Mouse (Mus musculus) activated CD4-positive, CD25-positive, alpha-beta regulatory T cell, adult 9 weeks (primary cell): Measurements from ENCODE around the gene Itgad. TPM values are rescaled to one million over a fixed set of nuclear protein-coding genes. Genes with fewer than 3 reads are reported as not detected.

Experiments
- polyA plus RNA-seq: library from polyadenylated mRNA; unstranded; fragments of 100-300 nt; shearing (Covaris generic); gene quantifications from one replicate; pipeline ENCODE4 v1.2.1, GENCODE M21; 2017

Itgad gene
- 2.4 TPM for polyA plus RNA-seq

GRCm38 (mm10) chr7:128154076-128154475 is at the start of gene Itgad:
Gene Itgad, plus strand, starts transcription at chr7:128154376.

DNA sequence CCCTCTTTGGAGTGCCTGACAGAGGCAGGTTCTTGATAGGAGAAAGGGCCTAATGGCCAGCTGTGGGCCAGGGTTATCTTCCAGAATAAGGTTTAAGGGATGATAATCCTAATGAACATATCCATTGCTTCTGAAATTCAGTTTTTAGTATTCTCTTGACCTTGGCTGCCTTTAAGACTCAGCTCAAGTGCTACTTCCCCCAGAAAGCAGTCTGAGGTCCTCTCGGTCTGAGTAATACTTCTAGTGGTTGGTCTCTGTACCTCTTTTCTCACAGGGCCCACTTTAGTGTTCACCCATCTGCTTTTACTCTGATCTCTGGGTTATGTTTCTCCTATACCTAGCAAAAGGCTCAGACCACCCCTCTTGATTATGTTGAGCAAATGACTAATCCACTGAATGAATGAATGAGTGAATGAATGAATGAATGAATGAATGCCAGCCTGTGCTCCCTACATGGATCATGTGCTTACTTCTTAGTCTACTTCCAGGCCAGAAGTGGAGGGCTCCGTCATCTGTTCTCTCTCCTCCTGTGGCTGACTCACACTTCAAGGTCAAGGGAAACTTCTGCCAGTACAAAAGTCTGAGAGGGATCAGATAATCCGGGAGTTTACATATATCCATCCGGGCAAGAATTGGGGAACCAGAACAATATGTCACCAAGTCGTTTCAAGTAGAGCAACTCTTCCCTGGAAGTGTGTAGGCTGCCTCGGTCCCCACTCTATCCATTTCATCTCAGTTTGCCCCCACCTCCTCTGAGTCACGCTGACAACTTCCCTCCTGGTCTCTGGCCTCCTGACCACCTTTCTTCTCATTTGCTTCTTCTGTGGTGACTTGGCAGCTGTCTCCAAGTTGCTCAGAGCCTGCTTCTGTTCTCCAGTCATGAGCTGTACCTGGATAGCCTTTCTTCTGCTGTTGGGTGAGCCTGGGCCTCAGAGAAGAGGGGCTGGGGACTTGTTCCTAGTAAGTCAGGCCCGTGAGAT is 25.1 kb upstream of the Itgad start, which contains the start of gene Itgax:
Gene Itgax, plus strand, starts transcription at position 807 of the 980 bp plus-strand sequence.

DNA sequence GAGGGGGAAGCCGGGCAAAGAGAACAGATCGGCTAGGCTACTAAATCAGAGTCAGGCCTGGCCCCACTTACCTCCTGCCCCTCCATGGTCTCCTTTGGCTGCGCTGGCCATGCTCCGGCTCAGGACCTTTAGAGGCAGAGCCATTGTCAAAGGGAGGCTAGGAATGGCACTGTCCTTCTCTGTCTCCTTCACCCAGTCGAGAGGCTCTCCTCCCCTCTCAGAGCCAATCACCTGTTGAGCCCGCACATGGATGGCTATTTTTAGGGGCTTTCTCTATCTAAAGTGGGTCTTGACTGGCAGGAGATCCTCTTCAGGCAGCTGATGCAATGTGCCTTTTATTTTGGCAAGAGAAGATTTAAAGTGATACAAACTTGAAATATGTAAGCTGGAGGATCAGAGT is 52.0 kb downstream of the Itgad start, which contains the start of gene Cox6a2:
Gene Cox6a2, minus strand, starts transcription at position 236 of the 400 bp plus-strand sequence.

GRCm38 (mm10) chr7:128236856-128237592 is 82.8 kb downstream of the Itgad start, which contains the start of gene Armc5:
Gene Armc5, plus strand, starts transcription at chr7:128237342.

GRCm38 (mm10) chr7:128237927-128238778 is 84.0 kb downstream of the Itgad start, which contains the start of gene 9130023H24Rik:
Gene 9130023H24Rik, minus strand, starts transcription at chr7:128238031.

DNA sequence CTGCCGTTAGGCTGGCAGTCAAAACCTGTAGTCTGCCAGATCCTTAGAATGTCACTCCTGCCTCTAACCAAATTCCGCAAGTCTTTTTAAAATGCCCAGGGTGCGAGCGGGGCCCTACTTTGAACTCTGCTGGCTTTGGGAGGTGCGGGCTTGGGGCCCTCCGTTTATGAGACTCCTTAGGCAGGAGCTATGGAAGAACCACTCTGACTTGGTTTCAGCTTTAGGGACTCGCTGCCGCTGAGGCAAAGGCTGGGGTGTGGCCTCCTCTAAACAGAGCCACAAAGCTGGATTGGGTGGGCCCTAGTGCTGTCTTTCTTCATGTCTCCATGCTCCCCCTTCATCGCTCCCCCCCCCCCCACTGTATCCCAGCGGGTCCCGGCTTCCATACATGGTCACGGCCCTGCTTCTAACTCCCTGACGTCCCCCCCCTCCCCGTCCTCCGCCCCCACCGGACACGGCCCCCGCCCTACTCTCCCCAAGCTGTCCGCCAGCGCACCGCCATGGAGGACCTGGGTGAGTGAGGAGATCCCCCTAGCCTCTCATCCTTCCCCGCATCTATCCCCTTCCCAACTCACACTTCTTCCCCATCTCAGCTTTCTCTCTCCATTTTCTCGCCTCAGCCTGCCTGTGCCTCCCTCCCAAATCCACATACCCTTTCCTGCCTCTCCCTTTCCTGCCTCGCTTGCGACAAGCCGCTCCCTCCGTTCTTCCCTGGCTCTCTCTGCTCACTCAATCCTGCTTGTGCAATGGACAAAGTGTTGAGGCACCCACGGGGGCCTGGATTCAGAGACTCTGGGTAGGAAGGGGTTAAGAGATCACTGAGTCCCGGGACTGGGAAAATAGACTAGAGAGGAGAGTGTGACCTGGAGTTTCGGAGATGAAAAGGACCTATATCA is 92.6 kb downstream of the Itgad start, which contains the start of gene Tgfb1i1:
Gene Tgfb1i1, plus strand, starts transcription at position 317 of the 896 bp plus-strand sequence.

GRCm38 (mm10) chr7:128265411-128265810 is 111.2 kb downstream of the Itgad start, which contains the start of gene Slc5a2:
Gene Slc5a2, plus strand, starts transcription at chr7:128265657.

Other genes starting within 250 kb of the Itgad start
- gene Kat8, start 241.9 kb upstream of the Itgad start, polyA plus RNA-seq: 51.7 TPM
- not detected for gene Prss8, start 224.3 kb upstream of the Itgad start, polyA plus RNA-seq
- 5.0 TPM for gene Prss36, start 207.7 kb upstream of the Itgad start, polyA plus RNA-seq
- 135 TPM for gene Fus, start 186.9 kb upstream of the Itgad start, polyA plus RNA-seq
- 339 TPM for gene Pycard, start 160.5 kb upstream of the Itgad start, polyA plus RNA-seq
- gene Trim72, start 150.4 kb upstream of the Itgad start, polyA plus RNA-seq: not detected
- gene Itgam, start 91.7 kb upstream of the Itgad start, polyA plus RNA-seq: 1.3 TPM
- not detected for gene Gm49368, start 91.7 kb upstream of the Itgad start, polyA plus RNA-seq
- 0.87 TPM for gene Itgax, start 24.8 kb upstream of the Itgad start, polyA plus RNA-seq
- not detected for gene Cox6a2, start 52.0 kb downstream of the Itgad start, polyA plus RNA-seq
- 10.2 TPM for gene Armc5, start 83.0 kb downstream of the Itgad start, polyA plus RNA-seq
- gene 9130023H24Rik, start 83.7 kb downstream of the Itgad start, polyA plus RNA-seq: 2.4 TPM
- gene Tgfb1i1, start 92.4 kb downstream of the Itgad start, polyA plus RNA-seq: 0.97 TPM
- 0.31 TPM for gene Slc5a2, start 111.3 kb downstream of the Itgad start, polyA plus RNA-seq
- gene BC017158, start 143.8 kb downstream of the Itgad start, polyA plus RNA-seq: 16.7 TPM